Mouse (Mus musculus) thymus, postnatal 10 days (tissue): ENCODE measurements at regions not wholly inside any gene's neighbourhood (a gene's known extent, or its start where the extent isn't known, plus 50 kb on each side); places are given as distances from the start of the nearest gene placed in this dataset.

Experiments
- DNase-seq, 2 experiments: peaks; one replicate each; pipeline ENCODE4 v3.0.0; 2021; ENCODE audit warnings: low spot score in 2 of 2

GRCm38 (mm10) chr11:45643629-45644325 is 208.1 kb upstream of the Clint1 start:
- DNase-seq, result no peak

GRCm38 (mm10) chr11:45645815-45646214 is 206.0 kb upstream of the Clint1 start:
- no peak for DNase-seq

GRCm38 (mm10) chr11:45647888-45648287 is 204.0 kb upstream of the Clint1 start:
- DNase-seq, result peak in 1 of 2 experiments; percentile 5

DNA sequence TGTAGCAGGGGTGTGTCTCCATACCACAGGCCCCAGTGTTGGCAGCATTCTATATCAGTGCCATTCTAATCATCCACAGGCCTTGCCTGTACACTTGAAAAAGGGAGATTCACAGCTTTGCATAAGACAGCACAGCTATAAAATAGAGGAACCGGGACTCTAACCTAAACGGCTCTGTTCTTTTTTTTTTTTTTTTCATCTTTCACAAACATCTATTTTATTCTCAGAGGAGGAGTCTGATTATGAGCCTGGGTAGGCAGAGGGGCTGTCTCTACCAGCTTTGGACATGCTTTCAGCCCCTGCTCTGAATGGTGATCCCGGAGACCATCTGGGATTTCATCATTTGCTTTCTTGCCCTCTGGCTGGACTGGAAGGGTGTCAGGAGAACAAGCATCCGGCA is 195.6 kb upstream of the Clint1 start:
- no peak for DNase-seq

DNA sequence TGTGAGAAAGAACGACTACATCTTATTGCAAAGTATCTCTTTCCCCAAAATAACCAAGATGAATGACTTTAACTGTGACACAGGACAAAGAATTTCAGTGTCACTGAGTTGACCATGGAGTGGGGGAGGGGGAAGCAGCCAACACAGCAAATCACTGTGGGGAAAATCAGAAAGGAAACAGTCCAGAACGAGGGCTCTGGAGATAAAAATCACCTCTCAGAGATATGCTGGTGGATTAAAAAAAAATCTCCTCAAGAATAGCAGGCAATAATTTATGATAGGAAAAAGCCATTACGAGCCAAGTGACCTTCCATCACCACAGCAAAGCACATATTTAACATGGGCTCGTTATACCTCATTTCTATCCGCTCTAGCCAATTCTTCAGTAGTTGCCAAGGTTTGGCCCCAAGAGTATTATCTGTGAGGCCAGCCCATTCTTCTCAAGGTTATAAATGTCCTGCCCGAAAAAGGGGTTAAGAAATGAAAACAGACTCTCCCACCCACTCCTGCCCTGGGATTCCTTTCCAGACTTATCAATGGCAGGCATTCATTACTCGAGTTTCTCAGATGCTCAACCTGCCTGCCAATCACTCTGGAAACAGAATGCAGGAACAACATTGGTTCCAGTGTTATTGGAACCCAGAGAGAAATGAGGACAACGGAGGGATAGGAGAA is 181.6 kb upstream of the Clint1 start:
- DNase-seq, result no peak

GRCm38 (mm10) chr11:45678666-45679292 is 173.1 kb upstream of the Clint1 start:
- peak; percentile 3 to 51 for DNase-seq

DNA sequence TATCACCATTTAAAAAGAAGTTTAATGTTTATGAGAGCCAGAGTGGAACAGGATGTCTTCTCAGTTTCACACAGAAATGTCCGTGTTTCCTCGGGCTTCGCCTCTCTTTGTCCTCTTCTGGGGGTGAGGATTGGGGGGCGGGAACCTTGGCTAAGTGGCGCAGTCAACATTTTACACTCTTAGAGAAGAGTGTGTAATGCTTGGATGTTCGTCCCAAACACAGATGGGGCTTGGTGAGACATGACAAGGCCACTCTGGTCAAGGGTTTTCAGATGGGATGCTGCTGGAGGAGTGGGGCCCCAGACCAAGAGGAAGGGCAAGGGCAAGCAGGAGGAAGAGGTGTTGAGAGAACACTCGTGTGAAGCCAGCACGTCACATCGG is 172.6 kb upstream of the Clint1 start:
- no peak for DNase-seq

DNA sequence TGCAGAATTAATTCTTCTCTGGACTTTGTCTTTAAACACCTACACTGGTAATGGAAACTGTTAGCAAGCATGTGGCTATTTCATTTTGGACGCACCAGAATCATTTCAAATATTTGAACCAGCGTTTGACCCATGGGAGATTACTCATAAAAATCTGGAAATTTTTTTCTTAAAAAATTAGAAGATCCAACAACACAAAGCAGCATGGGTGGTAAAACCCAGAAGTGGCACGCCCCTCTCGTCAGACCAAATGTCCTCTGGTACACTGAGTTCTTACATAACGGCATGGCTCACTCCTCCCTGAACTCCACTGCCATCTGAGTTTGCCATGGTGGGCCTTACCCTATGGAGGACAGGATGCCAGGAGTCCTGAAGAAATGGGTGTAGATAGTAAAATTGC is 166.3 kb upstream of the Clint1 start:
- DNase-seq, result no peak

DNA sequence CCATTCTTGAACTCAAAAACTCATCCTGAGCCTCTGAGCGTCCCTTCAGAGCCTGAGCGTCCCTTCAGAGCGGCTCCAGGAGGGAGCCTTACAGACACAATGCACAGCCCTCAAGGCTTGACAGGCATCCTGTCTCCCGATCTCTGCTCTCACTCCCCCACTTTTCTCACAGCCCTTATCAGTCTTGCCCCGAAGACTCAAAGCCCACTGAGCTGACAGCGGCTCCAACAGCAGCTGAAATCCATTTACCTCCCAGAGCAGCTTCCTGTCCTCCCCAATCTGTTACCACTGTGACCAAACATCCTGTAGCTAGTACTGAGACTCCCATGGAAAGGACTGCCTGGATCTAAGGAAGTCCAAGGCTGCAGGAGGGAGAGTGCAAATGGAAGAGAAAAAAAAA is 158.6 kb upstream of the Clint1 start:
- DNase-seq, result no peak

DNA sequence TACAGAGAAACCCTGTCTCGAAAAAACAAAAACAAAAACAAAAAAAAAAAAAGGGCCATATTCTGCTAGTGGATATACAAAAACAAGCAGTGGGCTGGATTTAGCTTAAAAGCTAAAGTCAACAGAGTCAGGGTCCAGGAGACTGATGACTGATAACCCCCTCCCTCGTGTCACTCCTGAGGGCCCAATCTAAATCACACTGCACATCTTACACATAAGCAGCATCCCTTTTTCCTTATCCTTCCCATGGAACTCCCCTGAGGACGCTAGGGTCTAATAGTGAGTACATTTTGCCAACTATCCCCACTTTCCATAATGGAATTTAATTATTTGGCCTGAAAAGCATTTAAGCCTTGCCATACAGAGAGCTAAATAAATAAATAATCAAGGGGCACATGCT is 150.3 kb upstream of the Clint1 start:
- no peak for DNase-seq

DNA sequence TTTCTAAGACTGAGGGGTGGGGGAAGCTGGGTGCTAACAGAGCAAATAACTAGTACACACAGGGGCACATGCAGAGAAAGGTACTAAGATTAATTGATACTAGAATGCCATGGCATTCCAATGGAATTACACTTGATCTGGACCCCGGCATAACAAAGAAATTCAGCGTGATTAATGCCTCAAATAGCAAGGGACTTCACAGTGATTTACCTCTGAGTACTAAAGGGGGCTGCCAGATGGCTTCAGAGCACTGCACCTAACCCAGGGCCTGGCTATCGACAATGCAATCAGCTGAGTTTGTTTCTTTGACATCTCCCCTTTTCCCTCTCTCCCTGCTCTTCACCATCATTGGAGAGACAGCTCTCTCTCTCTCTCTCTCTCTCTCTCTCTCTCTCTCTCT is 148.9 kb upstream of the Clint1 start:
- no peak for DNase-seq

GRCm38 (mm10) chr11:45704411-45704810 is 147.4 kb upstream of the Clint1 start:
- DNase-seq, result no peak

GRCm38 (mm10) chr11:45718630-45719029 is 133.2 kb upstream of the Clint1 start:
- DNase-seq, result no peak

- no peak for DNase-seq
Measured at GRCm38 (mm10) chr11:45719821-45720220, 132.0 kb upstream of the Clint1 start.

GRCm38 (mm10) chr11:45736561-45736960 is 115.3 kb upstream of the Clint1 start:
- no peak for DNase-seq

- DNase-seq, result no peak
Measured at GRCm38 (mm10) chr11:45738331-45738730, 113.5 kb upstream of the Clint1 start.

GRCm38 (mm10) chr11:45745941-45746340 is 105.9 kb upstream of the Clint1 start:
- DNase-seq, result no peak

DNA sequence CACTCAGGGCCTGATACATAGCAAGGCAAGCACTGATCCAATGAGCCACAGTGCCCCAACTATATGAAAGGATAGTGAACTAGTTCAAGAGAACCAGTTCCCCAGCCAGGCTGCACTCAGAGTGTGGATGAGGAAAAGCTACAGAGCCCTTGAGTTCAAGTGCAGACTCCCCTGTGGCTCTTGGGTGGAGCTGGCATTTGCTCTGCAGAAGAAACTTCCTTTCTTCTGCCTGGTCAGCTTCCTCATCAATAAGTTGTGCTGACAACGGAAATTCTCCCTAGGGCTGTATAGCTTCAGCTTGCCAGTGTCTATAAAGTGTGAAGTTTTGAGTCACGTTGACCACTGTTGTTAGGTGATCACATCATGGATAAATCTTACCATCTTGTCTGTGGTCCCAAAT is 101.6 kb upstream of the Clint1 start:
- DNase-seq, result no peak

- peak; percentile 14 to 53 for DNase-seq
Measured at GRCm38 (mm10) chr11:45752237-45752636, 99.6 kb upstream of the Clint1 start.

DNA sequence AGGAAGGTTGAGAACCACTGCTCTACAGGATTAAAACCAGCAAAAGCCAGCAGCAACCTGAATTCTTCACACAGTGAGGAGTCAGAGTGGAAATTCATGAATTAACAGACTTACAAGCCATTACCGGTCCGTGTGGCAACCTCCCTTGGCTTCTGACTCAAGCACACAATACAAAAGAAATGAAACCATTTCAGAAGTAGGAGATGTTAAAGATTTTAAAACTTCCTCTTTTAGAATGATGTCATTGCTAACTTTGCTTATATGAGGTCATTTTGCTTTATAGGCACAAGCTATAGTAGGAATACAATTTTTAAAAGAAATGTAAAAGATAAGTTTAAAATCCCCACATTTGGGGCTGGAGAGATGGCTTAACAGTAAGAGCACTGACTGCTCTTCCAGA is 99.1 kb upstream of the Clint1 start:
- DNase-seq, result no peak

DNA sequence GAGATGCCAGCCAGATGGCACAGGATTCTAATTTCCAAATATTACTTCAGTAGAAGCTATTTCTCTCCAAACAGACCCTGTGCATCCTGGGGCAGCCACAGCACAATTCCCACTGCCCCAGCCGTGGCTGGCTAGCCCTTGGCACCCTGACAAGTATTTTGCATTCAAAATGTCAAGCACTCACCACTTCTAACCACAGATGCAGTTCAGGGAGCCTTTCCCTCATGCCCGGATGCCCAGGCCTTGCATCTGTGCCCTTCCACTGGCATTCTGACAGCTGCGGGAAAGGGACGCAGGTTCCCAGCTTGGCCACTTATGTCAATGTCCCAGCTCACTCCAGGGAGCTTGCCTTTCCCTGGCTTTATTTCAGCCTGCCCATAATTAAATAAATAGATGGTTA is 84.8 kb upstream of the Clint1 start:
- DNase-seq, result no peak

GRCm38 (mm10) chr11:45782435-45782834 is 69.4 kb upstream of the Clint1 start:
- DNase-seq, result no peak

DNA sequence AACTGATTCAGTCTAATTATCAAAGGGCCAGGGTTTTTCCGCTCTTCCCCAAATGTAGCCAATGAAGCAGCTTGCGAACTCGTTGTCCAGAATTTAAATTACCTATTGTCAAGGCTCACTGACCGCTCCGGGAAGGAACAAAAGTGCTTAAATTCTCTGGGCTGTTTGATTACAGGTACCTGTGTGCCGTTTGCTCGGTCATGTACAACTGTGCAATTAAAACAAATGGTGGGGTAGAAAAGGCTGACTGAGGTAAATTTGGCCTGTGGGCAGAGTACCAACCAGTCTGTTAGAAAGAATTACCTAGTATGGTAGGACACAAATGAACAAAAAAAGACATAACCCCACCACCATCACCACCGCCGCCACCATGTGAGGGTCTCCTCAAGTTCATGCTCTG is 66.0 kb upstream of the Clint1 start:
- DNase-seq, result no peak
